Mouse (Mus musculus) hindbrain, embryonic 16.5 days (tissue): ENCODE measurements around the gene Lmcd1. TPM values are rescaled to one million over a fixed set of nuclear protein-coding genes. Genes with fewer than 3 reads are reported as not detected.

Source experiments
- ATAC-seq: fragments of 200-750 bp; cut with Nextera tagmentation; 2 replicates; pipeline ENCODE4 v1.8.0; 2017; ENCODE audit warnings: moderate TSS enrichment, moderate library complexity
- H3K27ac ChIP-seq: fragments of 300-500 bp; sonication (generic); 2 replicates; pipeline ENCODE4 v1.5.1; 2014; ENCODE audit warnings: low read depth, mild to moderate bottlenecking, control low read depth, low read length, moderate library complexity
- H3K27me3 ChIP-seq: fragments of 300-500 bp; sonication (generic); replicated peaks from 2 replicates; pipeline ENCODE4 v1.6.1; 2014; ENCODE audit warnings: low read length; ENCODE audit not compliant: control insufficient read depth, insufficient read depth
- H3K36me3 ChIP-seq: fragments of 300-500 bp; sonication (generic); 2 replicates; pipeline ENCODE4 v1.6.1; 2014; ENCODE audit warnings: mild to moderate bottlenecking, low read length, moderate library complexity, mixed read lengths; ENCODE audit not compliant: control insufficient read depth, insufficient read depth
- H3K4me1 ChIP-seq: fragments of 300-500 bp; sonication (generic); 2 replicates; pipeline ENCODE4 v1.6.1; 2014; ENCODE audit warnings: low read depth, low read length; ENCODE audit not compliant: control insufficient read depth, insufficient read depth
- H3K4me2 ChIP-seq: fragments of 300-500 bp; sonication (generic); 2 replicates; pipeline ENCODE4 v1.6.1; 2014; ENCODE audit warnings: mild to moderate bottlenecking, low read length, control low read depth, moderate library complexity
- H3K4me3 ChIP-seq: fragments of 300-500 bp; sonication (generic); 2 replicates; pipeline ENCODE4 v1.5.1; 2014; ENCODE audit warnings: mild to moderate bottlenecking, low read length, control low read depth, moderate library complexity
- H3K9ac ChIP-seq: fragments of 300-500 bp; sonication (generic); 2 replicates; pipeline ENCODE4 v1.6.1; 2014; ENCODE audit warnings: low read depth, mild to moderate bottlenecking, control low read depth, low read length, moderate library complexity
- H3K9me3 ChIP-seq: fragments of 300-500 bp; sonication (generic); 2 replicates; pipeline ENCODE4 v1.6.1; 2014; ENCODE audit warnings: mild to moderate bottlenecking, low read length, moderate library complexity; ENCODE audit not compliant: control insufficient read depth
- WGBS: fragments of 180-500 bp; shearing (Covaris S2); extraction: QIAGEN DNeasy Blood & Tissue Kit; methylation state at CpG from one replicate; pipeline ENCODE4 v1.1.7; 2014; 5-methylcytosine and 5-hydroxymethylcytosine counted together
- polyA plus RNA-seq: library from polyadenylated mRNA; unstranded; fragments of >200 nt; fragmentation: Nextera tagmentation; extraction: Ambion mirVana; gene quantifications from 2 replicates; pipeline ENCODE4 v1.2.1, GENCODE M21; 2015

Lmcd1 gene
- polyA plus RNA-seq, 1 experiment from 2014 or later: 10.3 TPM

DNA sequence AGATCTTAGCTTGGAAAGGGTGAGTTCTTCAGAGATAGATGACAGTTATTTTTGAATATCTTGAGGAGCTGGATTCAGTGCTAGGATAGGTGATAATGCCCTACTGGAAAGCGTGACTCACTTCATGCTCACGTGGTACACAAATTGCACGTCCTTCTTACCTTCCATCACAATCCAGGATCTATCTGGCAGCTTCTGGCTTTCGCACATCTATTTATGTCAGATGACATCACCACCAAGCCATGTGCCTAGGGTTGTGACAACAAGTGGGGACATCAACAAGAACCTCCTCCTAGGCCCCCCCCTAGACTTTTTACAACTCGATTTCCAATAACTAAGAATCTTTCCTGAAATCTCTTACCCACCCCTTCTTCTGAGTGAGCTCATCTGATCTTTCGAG, 17.0 kb upstream of the Lmcd1 start:
- WGBS: 89% methylated on average over 6 of the region's 6 CpGs
- Histone ChIP-seq H3K27me3 (no peaks in the 10 kb centered on the region), H3K36me3 (no peaks in the 10 kb centered on the region), H3K9ac (no peak overlapping the region), H3K9me3 (no peaks in the 10 kb centered on the region), H3K27ac (no peak overlapping the region), H3K4me1 (no peaks in the 10 kb centered on the region), H3K4me2 (no peak overlapping the region), H3K4me3 (no peak overlapping the region)
- no peak for ATAC-seq

DNA sequence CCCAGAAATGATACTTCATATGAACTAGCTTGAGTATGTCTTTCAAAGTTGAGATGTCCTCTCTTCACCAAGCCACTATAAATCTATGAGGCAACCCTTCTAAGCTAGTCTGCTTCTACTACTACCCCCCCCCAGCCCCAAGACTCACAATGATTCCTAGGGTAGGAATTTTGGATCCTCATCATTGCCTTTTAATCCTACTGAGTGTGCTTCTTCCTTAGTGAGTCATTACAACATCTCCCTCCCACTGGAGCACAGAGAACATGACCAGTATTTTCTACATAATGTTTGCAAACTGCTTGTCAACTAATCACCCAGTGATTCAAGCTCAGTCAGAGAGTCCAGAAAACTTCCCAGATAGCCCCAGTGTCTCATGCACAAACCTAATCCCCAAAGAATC, 12.5 kb upstream of the Lmcd1 start:
- H3K4me1 ChIP-seq: no peaks in the 10 kb centered on the region
- no peaks in the 10 kb centered on the region for H3K27me3 ChIP-seq
- no peak overlapping the region for H3K4me2 ChIP-seq
- H3K4me3 ChIP-seq: no peak overlapping the region
- no peak overlapping the region for H3K27ac ChIP-seq
- H3K36me3 ChIP-seq: no peaks in the 10 kb centered on the region
- no peak for ATAC-seq
- no peak overlapping the region for H3K9ac ChIP-seq
- no peaks in the 10 kb centered on the region for H3K9me3 ChIP-seq

DNA sequence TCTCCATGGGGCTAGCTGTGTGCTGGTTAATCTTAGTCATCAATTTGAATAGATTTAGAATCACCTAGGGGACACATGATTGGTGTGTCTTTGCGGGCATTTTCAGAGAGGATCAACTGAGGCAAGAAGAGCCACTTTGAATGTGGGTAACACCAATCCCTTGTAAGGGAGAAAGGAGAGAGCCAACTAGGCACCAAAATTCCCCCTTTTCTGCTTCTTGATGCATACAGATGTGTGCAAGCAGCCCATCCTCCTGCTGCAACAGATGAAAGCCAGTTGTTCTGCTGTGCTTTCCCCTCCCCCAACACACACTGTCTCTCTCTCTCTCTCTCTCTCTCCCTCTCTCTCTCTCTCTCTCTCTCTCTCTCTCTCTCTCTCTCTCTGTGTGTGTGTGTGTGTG, 9.2 kb upstream of the Lmcd1 start:
- no peaks in the 10 kb centered on the region for H3K36me3 ChIP-seq
- no peak overlapping the region for H3K4me3 ChIP-seq
- H3K4me2 ChIP-seq: no peak overlapping the region
- WGBS: 86% methylated on average over 1 of the region's 1 CpGs
- no peak overlapping the region for H3K27ac ChIP-seq
- no peak for ATAC-seq
- H3K27me3 ChIP-seq: no peaks in the 10 kb centered on the region
- no peaks in the 10 kb centered on the region; the same call in 1 of the 2 replicates for H3K4me1 ChIP-seq
- no peak overlapping the region for H3K9ac ChIP-seq
- no peaks in the 10 kb centered on the region for H3K9me3 ChIP-seq

DNA sequence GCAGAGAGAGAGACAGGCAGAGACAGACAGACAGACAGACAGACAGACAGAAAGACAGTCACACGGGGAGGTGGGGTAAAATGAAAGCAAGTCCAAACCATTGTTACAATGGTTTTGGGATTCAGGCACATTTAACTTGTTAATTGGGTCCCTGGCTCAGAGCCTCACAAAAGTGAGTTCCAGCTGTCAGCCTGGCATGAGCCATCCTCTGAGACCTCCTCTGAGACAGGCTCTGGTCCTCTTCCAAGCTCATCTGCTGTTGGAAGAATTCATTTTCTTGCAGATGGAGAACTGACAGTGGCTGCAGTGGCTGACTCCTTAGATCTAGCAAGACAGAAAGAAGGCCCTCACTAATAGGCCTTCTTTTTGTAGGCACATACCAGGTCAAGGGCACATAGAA, 6.9 kb upstream of the Lmcd1 start:
- peak; percentile 68 for ATAC-seq

DNA sequence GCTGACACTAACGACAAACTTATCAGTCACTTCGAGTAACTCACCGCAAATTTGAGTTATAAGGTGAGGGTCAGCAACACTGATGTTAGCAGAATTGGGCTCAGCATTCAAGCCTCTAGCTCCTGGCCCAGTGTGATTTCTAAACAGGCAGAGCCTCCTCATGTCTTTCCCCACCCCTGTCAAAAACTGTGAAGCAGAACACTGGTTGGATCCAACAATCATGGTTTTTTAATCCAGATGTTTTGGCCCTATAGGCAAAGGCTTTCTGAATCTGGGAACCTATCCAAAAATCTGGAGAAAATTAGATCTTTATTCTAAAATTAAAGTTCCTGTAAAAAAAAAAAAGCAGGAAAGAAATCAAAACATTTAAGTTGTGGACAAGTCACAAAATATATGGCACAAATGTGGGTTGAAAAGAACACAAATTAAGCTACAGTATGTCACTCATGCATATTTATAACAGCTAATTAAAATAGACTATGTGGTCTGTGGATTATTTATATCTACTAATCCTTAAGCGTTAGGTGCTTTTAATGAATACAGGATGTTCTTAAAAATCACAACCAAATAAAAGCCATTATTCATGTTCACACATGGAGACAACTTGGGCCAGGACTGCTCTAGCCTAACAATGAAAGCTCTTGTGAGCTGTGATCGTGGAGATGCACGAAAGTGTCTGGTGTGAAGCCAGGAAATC, 5.7 kb upstream of the Lmcd1 start:
- no peaks in the 10 kb centered on the region for H3K9me3 ChIP-seq
- no peak overlapping the region for H3K27ac ChIP-seq
- WGBS: 75% methylated on average over 6 of the region's 6 CpGs
- H3K36me3 ChIP-seq: no peaks in the 10 kb centered on the region
- no peaks in the 10 kb centered on the region for H3K27me3 ChIP-seq
- ATAC-seq: no peak
- H3K4me3 ChIP-seq: no peak overlapping the region
- H3K9ac ChIP-seq: no peak overlapping the region
- no peaks in the 10 kb centered on the region; the same call in 1 of the 2 replicates for H3K4me1 ChIP-seq
- no peak overlapping the region for H3K4me2 ChIP-seq

More for the DNA sequence above, 6.9 kb upstream of the Lmcd1 start:
- Histone ChIP-seq H3K27ac (0 out of 2 replicates have a peak overlapping the region, but pooled peaks have one; percentile 23), H3K36me3 (no peaks in the 10 kb centered on the region), H3K9me3 (no peaks in the 10 kb centered on the region), H3K4me3 (no peak overlapping the region), H3K4me1 (no peaks in the 10 kb centered on the region; the same call in 1 of the 2 replicates), H3K27me3 (no peaks in the 10 kb centered on the region), H3K9ac (no peak overlapping the region), H3K4me2 (no peak overlapping the region)
- WGBS: 11% methylated on average over 1 of the region's 1 CpGs

DNA sequence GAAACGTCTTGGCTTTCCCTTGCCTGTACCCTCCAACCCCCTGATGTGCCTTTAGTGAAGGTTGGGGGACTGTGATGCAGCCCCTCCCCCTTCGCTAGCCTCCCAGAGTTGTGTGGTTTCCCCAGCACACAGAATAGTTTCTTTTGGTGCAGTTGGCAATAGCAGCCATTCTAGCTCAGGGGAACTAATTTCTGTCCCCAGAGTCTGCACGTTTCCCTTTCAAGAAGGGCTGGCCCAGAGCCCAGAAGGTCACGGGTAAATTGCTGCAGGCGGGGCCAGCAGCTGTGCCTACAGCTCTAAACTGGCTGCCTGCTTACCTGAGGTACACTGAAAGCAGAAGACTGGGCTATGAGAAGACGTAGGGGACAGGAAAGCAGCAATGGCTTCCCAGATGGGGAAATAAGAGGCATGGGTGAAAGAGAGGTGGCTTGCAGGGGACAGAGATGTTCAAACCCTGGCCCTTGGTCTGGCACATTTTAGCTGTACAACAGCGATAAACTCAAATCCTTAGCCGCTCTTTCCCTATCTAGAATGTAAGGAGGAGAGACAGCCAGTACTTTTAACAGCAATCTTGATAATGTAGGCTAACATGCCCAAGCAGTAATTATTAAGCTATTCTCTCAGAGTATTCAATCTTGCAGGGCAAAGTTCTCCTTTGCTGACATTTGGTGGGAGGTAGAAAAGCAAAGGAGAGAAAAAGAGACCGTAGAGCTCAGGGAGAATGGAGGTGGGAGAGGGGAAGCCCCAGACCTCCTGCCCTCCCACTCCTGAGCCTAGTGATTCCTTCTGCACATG, 900 bp downstream of the Lmcd1 start:
- ATAC-seq: peak; percentile 88
- Histone ChIP-seq H3K36me3 (no peaks in the 10 kb centered on the region), H3K9ac (no peak overlapping the region), H3K4me2 (peak overlapping the region; percentile 80), H3K4me3 (peak overlapping the region; percentile 42), H3K27ac (no peak overlapping the region), H3K4me1 (peaks cover 12% of the 10 kb centered on the region), H3K9me3 (no peaks in the 10 kb centered on the region), H3K27me3 (no peaks in the 10 kb centered on the region)
- 19% methylated on average over 9 of the region's 9 CpGs for WGBS

DNA sequence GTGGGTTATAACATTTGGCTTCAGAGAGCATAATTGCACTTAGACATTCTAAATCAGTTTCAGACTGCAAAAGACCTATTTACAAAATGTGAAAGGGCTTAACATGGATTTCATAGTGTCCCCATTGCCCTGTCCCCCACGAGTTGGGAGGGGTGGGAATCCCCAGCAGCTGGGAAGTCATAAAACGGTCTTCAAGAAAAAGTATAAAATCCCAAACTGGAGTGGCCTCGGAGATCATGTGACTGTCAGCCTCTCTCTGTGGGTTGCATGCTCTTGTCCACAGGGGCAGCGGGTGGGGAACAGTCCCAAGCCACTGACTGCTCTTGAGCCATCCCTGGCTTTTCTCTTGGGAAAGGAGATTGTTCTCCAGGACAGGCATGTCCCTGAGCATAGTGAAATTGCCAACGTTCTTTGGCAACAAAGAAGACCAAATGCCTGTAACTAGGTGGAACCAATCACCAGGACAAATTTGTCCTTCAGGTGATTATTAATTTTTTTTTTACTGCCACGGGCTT, 2.2 kb downstream of the Lmcd1 start:
- Histone ChIP-seq H3K4me2 (no peak overlapping the region), H3K4me3 (no peak overlapping the region), H3K36me3 (no peaks in the 10 kb centered on the region), H3K9ac (no peak overlapping the region), H3K27me3 (no peaks in the 10 kb centered on the region), H3K27ac (no peak overlapping the region), H3K4me1 (peaks cover 12% of the 10 kb centered on the region), H3K9me3 (no peaks in the 10 kb centered on the region)
- no peak for ATAC-seq
- WGBS: 76% methylated on average over 6 of the region's 6 CpGs

DNA sequence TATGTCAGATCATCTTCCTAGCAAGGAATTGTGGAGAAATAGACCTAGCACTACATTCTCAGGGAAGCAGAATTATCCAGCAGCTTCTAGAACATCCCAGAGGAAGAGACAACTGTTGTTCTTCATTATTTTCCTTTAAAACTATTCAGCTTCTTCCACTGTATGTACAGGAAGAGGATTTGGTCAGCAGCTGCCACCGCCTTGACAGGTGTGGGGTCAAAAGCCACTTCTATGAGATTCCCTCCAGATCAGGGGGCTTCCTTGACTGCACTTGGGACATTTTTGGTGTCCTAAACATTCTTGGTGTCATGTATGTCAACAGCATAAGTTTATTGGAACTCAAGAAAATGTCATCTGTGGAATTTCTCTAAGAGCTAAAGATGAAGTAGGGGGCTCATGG, 5.2 kb downstream of the Lmcd1 start:
- Histone ChIP-seq H3K4me3 (no peak overlapping the region), H3K9ac (no peak overlapping the region), H3K9me3 (no peaks in the 10 kb centered on the region), H3K4me2 (no peak overlapping the region), H3K4me1 (peaks cover 5% of the 10 kb centered on the region; the same call in 1 of the 2 replicates), H3K27ac (no peak overlapping the region), H3K36me3 (no peaks in the 10 kb centered on the region), H3K27me3 (no peaks in the 10 kb centered on the region)
- ATAC-seq: no peak
- WGBS: 100% methylated on average over 1 of the region's 1 CpGs

DNA sequence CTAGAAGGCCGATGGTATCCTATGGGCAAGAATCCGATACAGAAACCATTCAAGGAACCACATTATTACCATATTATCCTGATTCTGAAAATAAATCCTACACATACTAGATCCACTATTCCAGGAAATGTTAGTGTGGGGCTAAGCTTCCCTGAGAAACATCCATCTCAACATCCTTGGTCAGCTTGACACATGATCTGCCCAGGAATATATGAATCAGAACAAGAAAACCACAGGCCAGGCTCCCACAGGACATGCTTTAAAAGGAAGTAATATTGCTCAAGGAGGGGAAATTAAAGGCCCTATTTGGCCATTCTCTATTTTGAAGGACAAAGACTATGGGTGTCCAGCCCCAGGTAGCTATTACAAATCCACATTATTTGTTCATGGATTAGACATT, 6.6 kb downstream of the Lmcd1 start:
- H3K27me3 ChIP-seq: no peaks in the 10 kb centered on the region
- no peak overlapping the region for H3K9ac ChIP-seq
- no peaks in the 10 kb centered on the region for H3K9me3 ChIP-seq
- WGBS: 96% methylated on average over 2 of the region's 2 CpGs
- no peaks in the 10 kb centered on the region for H3K36me3 ChIP-seq
- H3K27ac ChIP-seq: no peak overlapping the region
- H3K4me3 ChIP-seq: no peak overlapping the region
- no peak for ATAC-seq
- H3K4me2 ChIP-seq: no peak overlapping the region
- H3K4me1 ChIP-seq: no peaks in the 10 kb centered on the region
